Mouse (Mus musculus) liver, postnatal 0 days (tissue): Measurements from ENCODE around the gene Tkt.

Experiments
- CTCF ChIP-seq: sonication (generic); IDR thresholded peaks from 2 replicates; pipeline ENCODE4 v1.5.1; 2016; ENCODE audit warnings: antibody characterized with exemption, low read depth
- EP300 ChIP-seq: IDR thresholded peaks from 2 replicates; pipeline ENCODE4 v1.6.1; 2016; ENCODE audit warnings: antibody characterized with exemption, low read depth, mild to moderate bottlenecking

DNA sequence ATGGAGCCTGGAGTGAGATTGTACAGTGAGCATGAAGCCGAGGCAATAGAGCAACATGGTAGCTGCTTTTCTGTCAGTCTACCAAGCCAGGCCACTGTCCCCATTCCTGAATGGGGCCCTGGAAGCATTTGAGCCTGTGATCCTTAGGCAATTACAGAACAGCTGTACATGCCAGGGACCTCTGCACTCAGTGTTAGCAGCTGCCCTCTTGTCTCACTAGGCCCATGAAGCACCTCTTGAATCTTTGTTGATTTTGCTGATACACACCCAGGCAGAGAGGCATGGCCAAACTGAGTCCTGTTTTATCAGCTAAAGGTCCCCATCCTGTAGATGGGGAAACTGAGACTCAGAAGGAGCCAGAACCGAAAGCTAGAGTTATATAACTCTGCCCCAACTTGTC is 62.1 kb downstream of the Tkt start:
- TF ChIP-seq CTCF (no peak), EP300 (no peak)
